Mouse (Mus musculus) lung, adult 2 months (tissue): ENCODE measurements around the gene Katnb1.

ENCODE experiments used
- CTCF ChIP-seq: fragments of 200-500 bp; IDR thresholded peaks from 2 replicates; pipeline ENCODE4 v1.5.1; 2011; ENCODE audit warnings: mild to moderate bottlenecking, low read length, control low read depth; ENCODE audit not compliant: insufficient read depth
- POLR2A ChIP-seq: fragments of 200-500 bp; IDR thresholded peaks from 2 replicates; pipeline ENCODE4 v1.6.1; 2011; ENCODE audit warnings: low read depth, mild to moderate bottlenecking, control low read depth, low read length, borderline replicate concordance; ENCODE audit errors: extremely low read depth

DNA sequence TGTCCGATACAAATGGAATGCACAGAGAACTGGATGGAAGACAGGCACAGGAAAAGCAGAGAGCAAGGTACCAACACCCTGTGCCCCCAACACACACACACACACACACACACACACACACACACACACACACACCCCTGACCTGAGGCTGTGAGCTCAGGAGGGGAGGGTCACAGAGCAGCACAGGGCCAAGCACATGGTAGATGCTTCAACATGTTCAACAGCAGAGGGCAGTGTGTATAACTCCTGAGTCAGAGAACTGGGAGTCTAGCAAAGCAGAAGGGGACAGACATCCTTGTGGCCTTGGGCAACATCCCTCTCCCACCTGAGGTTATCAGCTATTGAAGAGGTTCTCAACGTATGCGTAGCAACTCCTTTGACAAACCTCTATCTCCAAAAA is 32.8 kb downstream of the Katnb1 start:
- TF ChIP-seq POLR2A (no peak), CTCF (peak; percentile 55)
